Mouse (Mus musculus): ENCODE results near the gene Eif4e. TPM values are rescaled to one million over a fixed set of nuclear protein-coding genes. Genes with fewer than 3 reads are reported as not detected.

Eif4e gene
- polyA plus RNA-seq, 1 experiment from 2014 or later, result 353 TPM

DNA sequence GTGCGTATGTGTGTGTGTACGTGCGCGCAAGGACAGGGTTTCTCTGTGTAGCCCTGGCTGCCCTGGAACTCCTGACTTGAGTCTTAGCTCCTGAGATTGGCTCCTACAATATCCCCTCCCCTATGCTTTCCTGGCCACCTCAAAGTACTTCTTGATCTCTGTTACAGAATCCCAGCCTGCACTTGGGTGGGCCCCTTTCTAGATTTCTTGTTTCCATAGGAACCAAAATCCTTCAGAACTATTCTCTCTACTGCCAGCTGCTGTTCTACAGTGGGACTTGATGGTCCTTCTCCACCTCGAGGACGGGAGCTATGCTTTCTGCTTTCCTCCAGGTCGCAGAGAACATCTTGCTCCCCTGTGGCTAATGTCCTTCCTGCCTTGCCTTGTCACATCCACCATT lies 67.9 kb downstream of the Eif4e start:
- no peaks in the 10 kb centered on the region for H3K9me3 ChIP-seq
- H3K9ac ChIP-seq, result no peak overlapping the region
- 78% methylated on average over 7 of the region's 7 CpGs for WGBS
- peaks cover 7% of the 10 kb centered on the region for H3K4me1 ChIP-seq
- no peaks in the 10 kb centered on the region for H3K27me3 ChIP-seq
- no peak overlapping the region for H3K4me2 ChIP-seq
- ATAC-seq (ENCODE audit: low FRiP score), result no peak
- no peak overlapping the region for H3K27ac ChIP-seq
- H3K4me3 ChIP-seq (replicated peaks), result no peak overlapping the region
- no peaks in the 10 kb centered on the region for H3K36me3 ChIP-seq (replicated peaks)

- Histone ChIP-seq H3K27ac (no peak overlapping the region), H3K4me3 (replicated peaks) (no peak overlapping the region), H3K27me3 (no peaks in the 10 kb centered on the region), H3K36me3 (replicated peaks) (no peaks in the 10 kb centered on the region), H3K4me1 (no peaks in the 10 kb centered on the region), H3K4me2 (no peak overlapping the region), H3K9me3 (no peaks in the 10 kb centered on the region), H3K9ac (no peak overlapping the region)
- WGBS, result 78% methylated on average over 4 of the region's 4 CpGs
- no peak for ATAC-seq (ENCODE audit: low FRiP score)
Observed at GRCm38 (mm10) chr3:138601076-138601475, 75.1 kb downstream of the Eif4e start.

DNA sequence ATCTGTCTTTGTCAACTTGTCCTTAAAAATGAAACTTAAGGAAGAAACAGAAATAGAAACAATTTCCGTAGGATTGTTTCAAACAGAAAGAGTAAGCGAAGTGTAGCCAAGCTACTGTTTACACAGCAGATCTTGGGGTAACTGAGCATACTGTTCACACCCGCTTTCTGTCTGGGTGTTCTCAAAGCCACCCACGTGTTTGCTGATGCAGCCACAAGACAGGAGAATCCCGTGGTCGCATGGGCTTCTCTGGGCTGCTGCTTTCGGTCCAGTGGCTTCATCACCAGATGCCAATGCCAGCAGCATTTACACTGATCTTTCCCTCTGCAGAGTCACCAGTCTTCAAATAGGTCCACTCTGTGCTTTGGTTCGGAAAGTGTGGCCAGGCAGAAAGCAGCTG lies 79.2 kb downstream of the Eif4e start:
- no peaks in the 10 kb centered on the region for H3K36me3 ChIP-seq (replicated peaks)
- H3K9ac ChIP-seq, result no peak overlapping the region
- 82% methylated on average over 8 of the region's 8 CpGs for WGBS
- H3K27ac ChIP-seq, result no peak overlapping the region
- H3K4me1 ChIP-seq, result peaks cover 9% of the 10 kb centered on the region
- H3K9me3 ChIP-seq, result no peaks in the 10 kb centered on the region
- no peak overlapping the region for H3K4me3 ChIP-seq (replicated peaks)
- H3K4me2 ChIP-seq, result no peak overlapping the region
- H3K27me3 ChIP-seq, result no peaks in the 10 kb centered on the region
- ATAC-seq (ENCODE audit: low FRiP score), result no peak

DNA sequence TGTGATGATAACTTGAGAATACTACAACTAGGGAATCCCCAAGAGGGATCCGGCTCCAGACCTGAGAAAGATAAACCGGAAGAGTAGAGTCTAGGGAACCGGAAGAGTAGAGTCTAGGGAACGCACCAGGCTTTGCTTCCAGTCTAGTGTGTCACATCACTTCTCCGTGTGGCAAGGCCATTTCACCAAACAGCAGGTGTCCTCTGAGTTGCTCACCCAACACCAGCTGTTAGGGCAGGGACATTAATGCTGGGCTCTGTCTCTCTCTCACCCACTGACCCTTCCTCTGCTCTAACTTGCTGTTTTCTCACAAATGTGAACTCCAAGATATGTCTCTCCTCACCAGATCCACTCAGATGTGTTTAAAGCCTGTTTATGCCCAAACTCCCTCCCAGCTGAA lies 82.7 kb downstream of the Eif4e start:
- Histone ChIP-seq H3K9me3 (no peaks in the 10 kb centered on the region), H3K36me3 (replicated peaks) (no peaks in the 10 kb centered on the region), H3K4me2 (no peak overlapping the region), H3K27ac (no peak overlapping the region), H3K4me3 (replicated peaks) (no peak overlapping the region), H3K9ac (no peak overlapping the region), H3K27me3 (no peaks in the 10 kb centered on the region), H3K4me1 (peaks cover 9% of the 10 kb centered on the region)
- ATAC-seq (ENCODE audit: low FRiP score), result no peak
- 83% methylated on average over 5 of the region's 5 CpGs for WGBS

MicroRNAs encoded within 50 kb of the gene (microRNA counts, 519-probe panel; counts per million panel counts)
- not detected for microRNA mmu-miR-1956

Small RNA genes within 50 kb of the gene (microRNA-seq; reads per million reads assigned to microRNA genes)
- gene Mir1956, result not detected

Other genes starting within 250 kb of the Eif4e start
- gene Adh6a, start 212.9 kb upstream of the Eif4e start, polyA plus RNA-seq (2016; fragmentation: Nextera tagmentation; extraction: Ambion mirVana), result not detected in 2 replicates
- 0.10 and 0.23 TPM in 2 replicates for gene Adh6b, start 184.4 kb upstream of the Eif4e start, polyA plus RNA-seq (2016; fragmentation: Nextera tagmentation; extraction: Ambion mirVana)
- gene Adh4, start 110.7 kb upstream of the Eif4e start, polyA plus RNA-seq (2016; fragmentation: Nextera tagmentation; extraction: Ambion mirVana), result not detected in 2 replicates
- 248 and 263 TPM in 2 replicates for gene Adh5, start 83.1 kb upstream of the Eif4e start, polyA plus RNA-seq (2016; fragmentation: Nextera tagmentation; extraction: Ambion mirVana)
- 43.8 and 47.0 TPM in 2 replicates for gene Metap1, start 36.7 kb upstream of the Eif4e start, polyA plus RNA-seq (2016; fragmentation: Nextera tagmentation; extraction: Ambion mirVana)
- 61.5 and 62.4 TPM in 2 replicates for gene Tspan5, start 216.0 kb downstream of the Eif4e start, polyA plus RNA-seq (2016; fragmentation: Nextera tagmentation; extraction: Ambion mirVana)

Measured in forebrain, embryonic 12.5 days (tissue).